Mouse (Mus musculus): ENCODE measurements around the gene Abcb8.

GRCm38 (mm10) chr5:24381988-24382387 is 11.5 kb upstream of the Abcb8 start:
- TF ChIP-seq POLR2A (IDR thresholded peaks at IDR 0.05; ENCODE audit: insufficient read depth, low read depth, low read length) (no peak), CTCF (IDR thresholded peaks at IDR 0.05; ENCODE audit: insufficient read depth, low read depth, low read length) (no peak)

All from olfactory bulb, adult 2 months (tissue).